Mouse (Mus musculus): ENCODE measurements at regions not wholly inside any gene's neighbourhood (a gene's known extent, or its start where the extent isn't known, plus 50 kb on each side); places are given as distances from the start of the nearest gene placed in this dataset.

DNA sequence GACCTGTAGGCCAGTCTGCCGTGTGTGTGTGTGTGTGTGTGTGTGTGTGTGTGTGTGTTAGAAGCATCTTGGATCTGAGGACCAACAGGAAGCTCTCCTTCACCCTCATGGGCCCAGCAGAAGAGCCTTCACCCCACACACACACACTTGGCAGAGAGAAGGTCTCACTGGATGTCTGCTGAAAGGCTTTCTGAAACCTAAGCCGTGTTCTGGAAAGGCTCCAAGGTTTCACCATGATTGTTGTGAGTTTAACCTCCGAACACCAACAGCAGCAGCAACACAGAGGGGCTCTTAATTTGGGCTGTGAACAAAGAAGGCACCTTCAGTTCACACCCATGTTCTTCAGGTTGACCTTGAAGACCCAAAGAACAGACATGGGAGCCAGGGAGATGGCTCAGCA, 124.9 kb upstream of the Dynlrb2 start:
- no peak for DNase-seq (ENCODE audit: low read depth, low spot score)

DNA sequence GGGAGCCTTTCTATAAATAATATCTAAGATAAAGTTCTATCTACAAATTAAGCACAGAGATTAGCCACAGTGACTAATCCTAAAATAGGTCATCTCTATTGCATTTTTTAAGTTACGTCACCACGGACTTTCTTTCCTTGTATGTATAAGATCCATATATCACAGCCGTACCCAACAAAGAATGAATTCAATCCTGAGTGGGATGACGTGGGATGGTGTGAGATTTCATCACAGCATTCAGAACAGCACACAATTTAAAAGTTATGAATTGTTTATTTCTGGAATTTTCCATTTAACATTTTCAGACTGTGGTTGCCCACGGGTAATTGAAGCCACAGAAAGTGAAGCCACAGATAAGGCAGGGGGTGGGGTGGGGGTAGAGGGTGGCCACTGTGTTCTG, 129.0 kb upstream of the Dynlrb2 start:
- DNase-seq (ENCODE audit: low read depth, low spot score): no peak

DNA sequence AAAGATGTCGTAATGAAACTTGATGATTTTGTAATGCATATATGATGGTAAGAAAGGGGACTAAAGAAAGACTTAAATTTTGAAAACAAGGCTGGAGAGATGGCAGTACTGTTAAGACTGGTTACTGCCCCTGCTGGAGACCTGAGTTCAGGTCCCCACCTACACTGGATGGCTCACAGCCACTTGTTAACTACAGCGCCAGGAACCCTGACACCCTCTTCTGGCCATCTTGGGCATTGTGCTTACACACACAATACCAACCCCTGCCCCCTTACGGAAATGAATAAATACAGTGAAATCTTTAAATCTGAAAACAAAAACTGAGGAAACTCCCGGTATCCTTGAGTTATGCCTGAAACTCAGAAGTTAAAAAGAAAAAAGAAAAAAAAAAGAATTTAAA, 131.7 kb upstream of the Dynlrb2 start:
- peak; percentile 73 for DNase-seq (ENCODE audit: low read depth, low spot score)

DNA sequence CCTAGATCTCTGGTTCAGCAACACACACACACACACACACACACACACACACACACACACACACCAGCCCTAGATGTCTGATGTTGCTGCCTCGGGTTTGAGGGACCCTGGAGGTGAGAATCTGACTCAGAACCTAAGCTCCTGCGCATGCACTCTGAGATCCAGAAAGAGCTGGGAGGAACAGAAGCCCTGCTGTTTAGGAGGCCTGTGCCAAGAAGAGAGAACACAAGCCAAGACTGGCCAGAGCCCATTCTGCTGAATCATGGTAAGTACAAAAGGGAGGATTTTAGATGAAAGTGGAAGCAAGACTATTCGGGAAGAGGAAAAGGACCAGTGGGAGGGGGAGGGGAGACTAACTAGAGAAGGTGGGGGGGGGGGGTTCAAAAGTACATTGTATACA, 132.2 kb upstream of the Dynlrb2 start:
- peak; percentile 29 for DNase-seq (ENCODE audit: low read depth, low spot score)

DNA sequence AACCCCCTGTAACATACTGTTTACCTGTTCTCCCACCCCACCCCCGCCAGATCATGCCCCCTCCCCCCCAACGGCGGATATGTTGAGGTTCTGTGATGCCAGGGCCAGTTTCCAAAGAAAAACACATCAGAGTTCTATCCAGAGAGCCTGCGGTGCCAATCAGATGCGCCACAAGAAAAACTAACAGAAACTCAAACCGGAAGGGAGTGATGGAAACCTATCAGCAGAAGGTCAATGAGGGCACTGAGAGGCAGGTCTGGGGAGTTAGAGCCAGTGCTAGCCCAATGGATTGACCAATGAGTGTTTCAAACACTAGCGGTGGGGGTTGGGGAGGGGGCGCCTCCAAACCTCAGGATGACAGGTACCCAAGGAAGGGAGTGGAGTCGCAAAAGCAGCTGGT, 132.7 kb upstream of the Dynlrb2 start:
- DNase-seq (ENCODE audit: low read depth, low spot score): no peak

DNA sequence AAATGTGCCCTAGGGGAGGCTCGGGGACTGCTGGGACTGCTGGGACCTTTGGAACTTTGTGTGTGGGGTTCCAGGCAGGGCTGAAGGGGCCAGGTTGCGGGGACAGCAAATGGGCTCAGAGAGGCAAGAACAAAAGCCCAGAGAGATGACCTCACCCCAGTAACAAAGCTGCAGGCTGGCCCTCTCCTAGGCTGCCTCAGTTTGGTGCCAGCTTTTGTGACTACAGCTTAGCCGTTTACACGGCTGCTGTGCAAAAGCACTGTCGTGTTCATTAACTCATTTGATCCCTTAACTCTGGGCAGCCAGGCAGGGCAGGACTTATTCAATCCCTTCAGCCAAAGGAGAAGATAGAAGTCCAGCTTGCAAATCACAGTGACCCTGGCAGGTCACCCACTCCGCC, 137.3 kb upstream of the Dynlrb2 start:
- no peak for DNase-seq (ENCODE audit: low read depth, low spot score)

DNA sequence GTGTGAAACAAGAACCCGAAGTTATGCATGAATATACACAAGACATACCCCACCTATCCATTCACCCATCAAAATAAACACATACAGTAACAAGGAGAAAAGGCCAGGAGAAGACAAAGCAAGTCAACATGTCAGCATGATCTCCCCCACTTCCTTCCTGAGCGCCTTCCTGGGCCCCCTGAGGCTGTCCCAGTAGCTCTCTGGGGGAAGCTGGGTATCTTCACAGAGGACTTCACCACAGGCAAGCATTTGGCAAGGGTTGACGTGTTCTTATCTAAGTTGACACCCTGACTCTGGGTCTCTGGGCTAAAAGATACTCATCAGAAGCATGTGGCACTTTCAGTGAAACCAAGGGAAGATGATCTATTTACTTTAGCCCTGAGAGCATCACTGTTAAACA, 138.1 kb upstream of the Dynlrb2 start:
- DNase-seq (ENCODE audit: low read depth, low spot score): no peak

DNA sequence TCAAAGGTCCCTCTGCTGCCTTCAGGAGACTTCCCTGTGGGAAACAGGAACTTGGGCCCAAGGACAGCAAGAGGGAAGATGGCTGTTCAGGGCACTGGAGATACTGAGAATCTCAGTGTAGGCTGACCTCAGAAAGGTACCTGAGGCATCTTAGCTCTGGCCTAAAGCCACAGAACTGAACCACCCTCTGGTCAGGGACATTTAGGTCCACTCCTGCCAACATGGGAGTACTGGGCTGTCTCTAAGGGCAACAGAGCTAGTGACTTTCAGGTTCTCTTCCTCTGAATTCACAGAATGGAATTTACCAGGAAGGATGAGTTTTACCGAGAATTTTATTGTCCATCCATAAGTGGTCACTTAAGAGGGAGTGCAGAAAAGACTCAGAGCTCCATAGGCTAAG, 140.0 kb upstream of the Dynlrb2 start:
- DNase-seq (ENCODE audit: low read depth, low spot score): no peak

DNA sequence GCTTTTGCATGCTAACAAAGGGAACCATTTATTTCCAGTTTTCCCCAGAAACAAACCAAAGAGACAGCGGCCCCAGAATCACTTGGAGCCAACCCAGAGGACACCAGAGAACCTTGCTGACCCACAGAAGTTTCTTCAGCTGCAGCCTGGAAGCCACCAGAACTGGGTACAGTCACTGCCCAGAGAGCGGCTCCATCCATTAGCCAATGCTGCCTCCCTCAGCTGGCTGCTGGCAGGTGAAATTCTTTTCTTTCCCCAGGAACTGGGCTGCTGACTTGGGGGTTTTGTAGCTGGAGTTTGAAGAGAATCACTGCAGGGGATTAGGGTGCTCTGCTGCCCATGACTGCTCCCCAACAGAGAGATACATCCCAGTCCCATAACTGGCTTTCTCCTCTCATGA, 140.6 kb upstream of the Dynlrb2 start:
- no peak for DNase-seq (ENCODE audit: low read depth, low spot score)

DNA sequence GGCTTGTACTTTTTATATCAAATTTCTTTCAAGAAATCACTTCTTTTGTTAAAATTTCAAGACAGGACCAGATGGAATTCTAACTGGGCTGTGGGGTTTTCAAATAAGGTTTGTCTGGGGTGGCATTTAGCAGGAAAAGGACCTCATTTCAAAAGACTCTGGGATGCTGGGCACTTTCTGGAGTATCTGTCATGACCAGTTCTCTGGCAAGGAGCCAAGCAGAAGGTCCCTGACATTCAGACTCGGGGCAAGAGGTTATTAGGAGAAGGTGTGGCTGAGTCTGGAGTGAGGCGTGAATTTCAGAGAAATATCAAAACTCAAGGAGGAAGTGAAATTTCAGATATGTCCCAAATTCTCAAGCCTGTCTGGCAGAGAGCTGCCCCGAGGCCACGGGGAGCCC, 142.4 kb upstream of the Dynlrb2 start:
- DNase-seq (ENCODE audit: low read depth, low spot score): no peak

DNA sequence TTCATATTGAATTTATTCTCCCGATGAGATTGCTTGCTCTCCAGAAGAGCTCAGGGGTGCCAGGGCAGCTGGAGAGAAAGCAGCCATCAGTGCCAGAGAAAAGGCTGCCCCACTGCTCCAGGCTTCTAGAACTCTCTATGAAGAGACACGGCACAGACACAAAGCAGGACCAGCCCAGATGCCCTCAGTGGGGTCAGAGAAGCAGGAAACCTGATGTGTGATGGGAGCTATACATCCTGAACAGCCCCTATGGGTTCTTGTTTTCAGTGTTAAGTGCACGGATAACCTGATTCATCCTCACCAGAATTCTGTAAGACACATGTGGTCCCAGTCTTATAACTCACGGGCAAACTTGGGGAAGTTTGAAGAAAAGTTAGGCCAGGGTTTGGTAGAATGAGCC, 145.0 kb upstream of the Dynlrb2 start:
- DNase-seq (ENCODE audit: low read depth, low spot score): no peak

DNA sequence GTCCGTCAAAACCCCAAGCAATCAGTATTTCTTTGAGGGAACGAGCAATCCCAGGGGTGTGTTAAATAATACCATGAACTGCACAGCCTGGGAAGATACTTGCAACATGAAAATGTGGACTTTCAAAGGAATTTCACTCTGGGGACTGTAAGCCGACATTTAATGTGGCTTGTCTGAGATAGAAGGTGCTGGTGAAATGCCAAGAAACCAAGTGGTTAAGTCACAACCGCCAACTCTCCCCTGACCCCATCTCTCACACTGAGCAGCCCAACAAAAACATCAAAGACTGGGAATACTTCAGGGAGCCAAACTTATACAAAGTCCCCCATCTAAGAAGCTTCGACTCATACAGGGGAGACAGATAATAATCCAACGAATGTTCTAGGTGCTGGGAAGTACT, 150.0 kb upstream of the Dynlrb2 start:
- DNase-seq (ENCODE audit: low read depth, low spot score): no peak

DNA sequence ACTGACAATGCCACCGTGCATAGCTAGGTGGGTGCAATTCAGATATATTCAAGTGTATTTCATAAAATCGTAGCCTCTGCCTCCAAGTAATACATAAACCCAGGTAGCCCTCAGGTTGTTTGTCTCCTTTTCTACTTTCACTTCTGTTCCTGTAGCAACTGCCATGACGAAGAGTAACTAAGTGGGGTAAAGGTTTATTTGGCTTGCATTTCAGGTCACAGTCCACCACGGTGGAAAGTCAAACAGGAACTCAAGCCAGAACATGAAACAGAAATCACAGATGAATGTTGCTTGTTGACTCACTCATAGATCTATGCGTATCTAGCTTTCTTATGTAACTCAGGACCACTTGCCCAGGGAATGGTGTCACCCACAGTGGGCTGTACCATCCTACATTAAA, 150.9 kb upstream of the Dynlrb2 start:
- no peak for DNase-seq (ENCODE audit: low read depth, low spot score)

DNA sequence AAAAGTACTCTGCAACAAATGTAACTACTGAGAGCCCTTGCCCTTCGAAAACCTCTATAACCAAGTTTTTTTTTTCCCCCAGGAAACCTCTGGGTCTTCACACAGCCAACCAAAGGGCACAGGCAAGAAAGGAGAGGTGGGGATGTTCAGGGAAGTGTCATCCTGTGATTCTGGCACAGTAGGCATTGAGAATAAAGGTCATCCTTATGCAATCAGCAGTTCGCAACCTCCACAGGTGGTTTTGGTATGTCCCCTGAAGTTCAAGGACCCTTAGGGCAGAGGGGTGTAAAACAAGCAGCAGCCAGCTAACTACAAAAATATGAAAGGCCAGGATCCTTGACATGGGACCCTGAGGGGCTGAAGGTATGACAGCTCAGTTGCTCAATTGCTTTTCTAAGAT, 152.1 kb upstream of the Dynlrb2 start:
- no peak for DNase-seq (ENCODE audit: low read depth, low spot score)

DNA sequence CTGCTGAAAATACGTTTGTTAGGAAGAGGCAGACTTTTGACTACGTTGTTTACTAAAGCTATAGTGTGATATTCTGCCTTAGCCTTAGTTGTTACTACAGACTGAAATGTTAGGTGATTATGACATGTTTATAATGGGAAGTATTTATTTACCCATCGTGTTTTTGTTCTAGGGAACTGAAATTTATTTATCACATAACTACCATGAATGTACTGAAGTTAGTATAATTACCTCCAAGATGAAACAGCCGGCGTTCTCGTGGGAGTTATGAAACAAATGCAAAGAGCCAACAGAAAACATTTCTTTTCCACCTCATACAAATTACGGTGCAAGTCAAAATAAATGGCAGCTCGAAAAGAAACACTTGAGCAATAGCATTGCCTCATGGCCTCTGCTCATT, 155.8 kb upstream of the Dynlrb2 start:
- no peak for DNase-seq (ENCODE audit: low read depth, low spot score)

DNA sequence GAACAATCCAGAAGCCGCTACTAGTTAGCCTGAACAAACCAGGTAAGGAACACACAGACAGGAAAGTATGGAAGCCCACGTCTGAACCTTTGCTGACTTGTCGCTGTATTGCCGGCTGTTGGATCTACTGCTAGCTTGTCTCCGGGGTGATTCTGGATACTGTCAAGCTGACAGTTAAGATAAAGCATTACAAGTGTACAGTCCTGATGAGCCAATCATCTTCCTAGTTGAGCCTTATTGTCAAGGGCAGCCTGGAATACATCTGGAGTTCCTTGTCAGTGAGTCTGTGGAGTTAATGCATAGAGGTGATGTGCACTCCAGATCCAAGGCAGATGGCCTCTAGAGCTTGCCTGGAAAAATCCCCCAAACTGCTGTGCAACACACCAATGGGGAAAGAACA, 157.8 kb upstream of the Dynlrb2 start:
- no peak for DNase-seq (ENCODE audit: low read depth, low spot score)

DNA sequence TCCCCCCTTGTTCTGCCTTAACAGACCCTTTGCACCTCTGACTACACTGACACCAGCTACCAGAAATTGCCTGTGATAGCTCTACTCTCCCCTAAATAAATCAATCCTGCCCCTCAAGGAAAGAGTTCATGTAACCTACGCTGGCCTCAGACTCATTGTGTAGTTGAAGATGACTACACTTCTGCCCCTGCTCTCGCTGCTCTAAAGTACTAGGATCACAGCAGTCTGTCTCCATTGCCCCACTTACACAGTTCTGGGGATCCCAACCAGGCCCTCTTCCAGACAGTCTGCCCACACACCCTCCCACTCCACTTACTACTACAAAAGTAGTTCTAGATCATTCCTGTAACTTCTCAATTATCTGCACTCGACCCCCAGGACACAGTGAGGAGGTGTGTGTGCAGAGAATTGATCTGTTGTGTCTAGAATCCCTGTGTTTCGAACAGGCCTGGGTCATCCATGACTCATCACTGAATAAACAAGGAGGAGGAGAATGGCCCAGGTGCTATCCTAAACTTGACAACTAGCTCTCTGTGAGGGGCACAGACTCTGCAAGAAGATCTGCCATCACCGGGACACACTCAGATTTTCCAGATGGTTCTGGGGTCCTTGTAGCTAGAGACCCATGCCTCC, 160.1 kb upstream of the Dynlrb2 start:
- no peak for DNase-seq (ENCODE audit: low read depth, low spot score)

DNA sequence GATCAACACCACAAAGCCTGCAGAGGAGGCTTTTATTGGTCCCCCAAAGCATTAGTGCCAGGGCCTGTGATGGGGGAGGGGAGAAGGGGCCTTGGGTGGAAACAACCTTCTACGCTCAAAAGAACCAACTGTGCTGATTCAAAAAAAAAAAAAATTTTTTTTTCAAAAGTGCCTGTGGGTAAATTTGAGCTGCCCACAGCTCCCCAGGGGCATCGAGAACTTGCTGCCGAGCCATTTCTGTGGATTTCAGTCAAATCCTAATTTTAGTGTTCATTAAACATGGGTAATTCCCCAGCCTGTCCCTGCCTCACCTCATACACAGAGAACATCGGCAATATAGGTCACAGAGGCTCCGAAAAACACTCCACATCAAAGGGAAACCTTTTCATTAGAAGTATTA, 161.2 kb upstream of the Dynlrb2 start:
- DNase-seq (ENCODE audit: low read depth, low spot score): no peak

DNA sequence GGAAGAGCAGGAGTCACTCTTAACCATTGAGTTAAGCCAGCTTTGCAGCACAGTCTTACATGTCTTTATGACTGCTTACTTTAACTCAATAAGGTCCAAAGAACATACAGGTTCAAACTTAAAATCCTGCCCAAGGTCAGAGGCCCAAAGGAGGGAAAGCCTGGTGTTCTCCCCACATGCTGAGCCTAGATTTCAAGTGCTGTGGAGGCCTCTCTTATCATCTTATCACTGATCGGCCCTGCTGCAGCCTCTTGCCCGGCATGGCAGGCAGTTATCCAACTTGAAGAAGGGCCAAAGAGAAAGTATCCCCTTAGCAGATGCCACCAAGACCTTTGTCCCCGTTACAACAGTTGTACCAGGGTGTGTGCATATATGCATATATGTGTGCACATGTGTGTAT, 170.0 kb upstream of the Dynlrb2 start:
- DNase-seq (ENCODE audit: low read depth, low spot score): no peak

DNA sequence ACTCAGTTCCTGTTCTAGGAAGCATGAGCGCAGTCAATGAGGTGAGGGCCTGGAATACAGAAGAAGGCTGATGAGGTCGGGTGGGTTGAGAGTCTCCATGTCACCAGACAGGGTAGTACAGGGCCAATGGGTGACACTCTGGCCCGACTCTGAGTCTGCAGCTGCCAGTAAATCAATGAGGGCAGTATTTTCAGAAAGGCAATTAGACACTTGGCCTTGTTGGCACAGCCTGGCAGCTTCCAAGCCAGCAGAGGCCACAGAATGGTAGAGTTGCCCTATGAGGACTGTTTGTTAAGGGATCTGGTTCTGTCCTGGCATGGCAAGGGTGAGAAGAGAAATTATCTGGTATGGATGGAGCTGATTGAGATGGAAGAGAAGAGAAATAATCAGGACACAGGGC, 170.7 kb upstream of the Dynlrb2 start:
- DNase-seq (ENCODE audit: low read depth, low spot score): no peak

DNA sequence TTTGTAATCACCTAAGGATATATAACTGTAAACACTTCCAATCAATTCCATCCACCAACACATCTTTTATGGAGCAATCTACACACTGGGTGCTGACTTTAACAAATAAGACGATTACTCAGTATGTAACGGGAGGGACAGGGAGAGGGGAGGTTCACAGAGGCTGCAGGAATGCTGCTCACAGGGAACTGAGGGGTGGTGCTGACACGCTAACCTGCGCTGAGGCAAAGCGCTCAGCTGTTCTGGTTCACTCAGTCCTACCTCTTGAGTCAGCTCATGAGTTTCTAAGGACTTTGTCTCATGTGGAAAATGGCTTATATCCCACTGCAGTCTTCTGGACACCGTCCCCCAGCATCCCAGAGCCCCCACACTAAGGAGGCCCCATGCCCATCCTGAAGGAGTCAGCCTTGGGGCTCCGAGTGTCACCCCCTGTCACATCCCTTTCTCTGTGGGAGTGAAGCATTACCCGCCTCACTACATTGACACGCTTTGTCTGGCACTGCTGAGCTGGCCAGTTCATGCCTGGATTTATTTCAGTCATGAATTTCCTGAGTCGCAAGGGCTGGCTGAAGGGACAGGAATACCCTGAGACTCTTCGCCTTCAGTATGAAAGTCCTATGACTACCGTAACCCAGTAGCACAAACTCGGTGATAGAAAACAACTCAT, 184.6 kb upstream of the Dynlrb2 start:
- DNase-seq (ENCODE audit: low read depth, low spot score): no peak

DNA sequence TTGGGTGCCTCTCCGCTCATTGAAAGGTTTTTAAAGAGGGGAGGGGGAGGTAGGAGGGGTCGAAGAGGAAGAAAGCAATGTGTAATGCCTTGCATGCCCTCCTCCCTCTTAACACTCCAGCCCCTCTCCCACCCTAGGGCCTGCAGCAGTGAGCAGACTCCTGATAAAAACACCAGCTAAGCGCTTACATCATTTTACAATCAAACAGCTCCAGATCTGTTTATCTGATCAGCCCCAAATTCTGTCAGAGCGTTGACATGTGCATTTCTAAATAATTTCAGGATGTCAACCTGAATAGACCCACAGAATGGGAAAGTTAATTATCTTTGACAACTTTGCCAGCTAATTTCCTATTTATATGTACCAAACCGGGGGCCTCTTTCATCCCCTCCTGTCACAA, 189.4 kb upstream of the Dynlrb2 start:
- DNase-seq (ENCODE audit: low read depth, low spot score): no peak

DNA sequence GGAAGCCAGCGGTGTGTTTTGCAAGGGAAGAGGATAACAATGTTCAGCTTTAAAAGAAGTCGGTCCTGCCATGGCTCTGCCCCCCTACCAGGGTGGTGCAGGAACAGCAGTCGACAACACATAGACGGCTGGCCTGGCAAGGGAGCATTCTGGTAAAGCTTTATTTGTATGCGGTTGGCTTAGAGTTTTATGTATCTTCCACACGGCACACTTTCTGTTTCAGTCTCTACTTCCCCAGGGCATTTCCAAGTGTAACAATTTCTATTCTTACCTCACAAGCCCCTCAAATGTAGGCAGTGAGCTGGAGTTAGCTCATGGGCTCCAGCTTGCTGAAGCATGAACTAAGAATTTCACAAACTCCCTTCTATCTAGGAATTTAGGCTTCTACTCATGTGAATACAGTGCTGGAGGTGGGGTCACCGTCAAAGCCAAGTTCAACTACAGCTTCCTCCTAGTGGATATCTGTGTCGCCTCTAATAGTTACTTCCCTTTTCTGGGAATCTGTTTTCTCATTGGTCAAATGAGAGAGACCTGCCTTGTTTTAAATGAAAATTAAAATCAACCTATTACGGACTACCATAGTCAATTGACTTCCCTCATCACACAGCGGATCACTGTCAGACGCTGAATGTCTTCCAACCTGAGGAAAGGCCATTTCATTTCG, 190.2 kb upstream of the Dynlrb2 start:
- no peak for DNase-seq (ENCODE audit: low read depth, low spot score)

Data from R1 (cell line).